Mouse (Mus musculus): ENCODE results near the gene Dmkn.

Dmkn gene

GRCm38 (mm10) chr7:30765173-30765572 is 1.6 kb downstream of the Dmkn start:
- DNase-seq, result no peak

GRCm38 (mm10) chr7:30766408-30766807 is 2.9 kb downstream of the Dmkn start:
- no peak for DNase-seq

GRCm38 (mm10) chr7:30769236-30769635 is 5.7 kb downstream of the Dmkn start:
- DNase-seq, result peak in 1 of 2 experiments; percentile 47

- DNase-seq, result peak; percentile 45 to 47
These were observed 12.5 kb downstream of the Dmkn start for GRCm38 (mm10) chr7:30776104-30776503.

GRCm38 (mm10) chr7:30777081-30777579 is 13.6 kb downstream of the Dmkn start:
- DNase-seq, result no peak

DNA sequence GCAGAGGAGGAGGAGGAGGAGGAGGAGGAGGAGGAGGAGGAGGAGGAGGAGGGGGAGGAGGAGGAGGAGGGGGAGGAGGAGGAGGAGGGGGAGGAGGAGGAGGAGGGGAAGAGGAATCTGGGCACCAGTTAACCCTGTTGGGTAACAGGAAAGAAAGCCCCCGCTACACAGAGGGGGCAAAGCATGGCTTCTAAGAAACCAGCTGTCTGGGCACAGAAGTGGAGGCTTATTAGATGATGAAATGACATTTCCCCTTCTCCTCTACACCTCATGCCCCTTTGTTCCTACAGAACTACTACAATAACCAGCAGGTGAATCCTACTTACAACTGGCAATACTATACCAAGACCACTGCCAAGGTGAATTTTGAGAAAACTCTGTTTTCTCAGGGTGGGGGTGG is 14.4 kb downstream of the Dmkn start:
- DNase-seq, result no peak

DNA sequence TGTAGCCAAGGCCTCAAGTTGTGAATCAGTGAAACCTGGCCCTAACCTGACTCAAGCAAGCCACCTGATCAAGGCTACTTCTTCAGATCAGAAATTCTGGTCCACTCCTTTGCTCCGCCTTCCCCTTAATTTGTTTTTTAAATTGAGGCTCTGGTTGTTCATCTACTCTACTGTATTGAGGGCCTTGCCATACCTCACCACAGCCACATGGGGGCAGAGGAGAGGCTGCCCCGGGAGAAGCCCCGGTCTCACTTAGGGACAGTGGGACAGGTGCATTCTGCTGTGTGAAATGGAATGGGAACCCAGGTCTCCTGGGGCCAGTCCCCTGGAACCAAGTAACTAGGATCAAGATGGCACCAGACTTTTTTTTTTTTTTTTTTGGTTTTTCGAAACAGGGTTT is 18.2 kb downstream of the Dmkn start:
- no peak for DNase-seq

- DNase-seq, result peak in 1 of 2 experiments; percentile 13
These were observed 19.1 kb downstream of the Dmkn start for GRCm38 (mm10) chr7:30782658-30783057.

GRCm38 (mm10) chr7:30785154-30785553 is 21.6 kb downstream of the Dmkn start:
- peak; percentile 32 to 61 for DNase-seq

DNA sequence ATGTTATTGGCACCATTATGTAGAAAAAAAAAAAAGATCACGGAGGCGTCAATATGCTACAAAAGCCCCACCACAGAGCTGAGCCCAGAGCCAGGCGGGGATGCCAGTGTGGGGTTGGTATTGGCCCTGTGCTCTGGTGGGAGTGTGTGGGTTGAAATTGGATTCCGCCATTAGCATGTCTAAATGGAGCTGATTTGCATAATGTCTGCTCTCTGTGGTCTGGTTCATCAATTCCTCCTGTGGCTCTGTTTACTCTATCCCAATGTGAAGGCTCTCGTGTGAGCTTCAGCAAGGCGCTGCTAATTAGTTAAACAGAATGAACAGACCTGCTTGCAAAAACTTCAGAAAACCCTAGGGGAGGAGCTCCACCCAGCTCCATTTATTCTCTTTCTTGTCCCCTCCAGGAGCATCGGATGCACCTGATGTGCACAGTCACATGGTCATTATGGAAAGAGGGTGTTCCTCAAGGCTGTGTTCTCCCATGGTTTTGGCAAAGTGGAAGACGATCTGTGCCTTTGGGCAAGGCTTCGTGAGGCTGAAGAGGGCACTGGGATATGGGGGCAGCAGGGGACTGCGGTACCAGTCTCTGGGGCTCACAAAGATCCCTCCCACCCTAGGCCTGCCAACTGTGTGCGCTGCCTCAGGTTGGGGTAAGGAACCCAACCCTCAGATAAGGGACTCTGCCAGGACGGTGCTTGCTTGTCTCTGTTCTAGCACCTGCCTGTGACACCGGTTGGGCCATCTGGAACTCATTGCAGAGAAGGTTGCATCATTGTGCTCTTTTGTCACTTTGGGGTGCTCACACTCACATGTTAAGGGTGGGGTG is 22.4 kb downstream of the Dmkn start:
- no peak for DNase-seq

DNA sequence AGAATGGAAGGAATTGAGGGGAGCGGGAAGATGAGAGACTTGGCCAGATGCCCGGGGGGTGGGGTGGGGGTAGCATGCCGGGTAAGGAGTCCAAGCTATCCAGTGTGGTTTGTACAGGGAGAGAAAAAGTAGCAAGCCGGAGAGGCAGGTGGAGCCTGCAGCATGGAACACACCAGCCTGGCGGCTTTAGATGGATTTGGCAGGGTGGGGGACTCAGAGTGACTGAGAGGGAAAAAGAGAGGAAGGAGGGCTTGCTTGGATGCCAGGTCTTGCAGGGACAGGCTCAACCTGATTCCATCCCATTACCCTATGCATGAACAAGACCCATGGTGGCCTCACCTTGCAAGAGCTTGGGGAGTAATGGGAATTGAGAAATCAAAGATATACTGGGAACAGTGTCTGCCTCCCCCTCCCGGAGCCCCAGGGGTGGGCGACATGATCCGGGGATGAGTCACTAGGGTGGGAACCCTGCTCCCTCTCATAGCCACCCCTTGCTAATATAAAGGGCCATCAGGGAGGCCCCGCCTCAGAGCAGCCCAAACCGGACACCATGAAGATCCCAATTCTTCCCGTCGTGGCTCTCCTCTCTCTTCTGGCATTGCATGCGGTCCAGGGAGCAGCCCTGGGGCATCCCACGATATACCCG is 23.9 kb downstream of the Dmkn start, which contains the start of gene Krtdap:
TSS of gene Krtdap (plus strand) at position 520 of the 646 bp plus-strand sequence.
- DNase-seq, result no peak

GRCm38 (mm10) chr7:30790141-30790540 is 26.6 kb downstream of the Dmkn start:
- no peak for DNase-seq

DNA sequence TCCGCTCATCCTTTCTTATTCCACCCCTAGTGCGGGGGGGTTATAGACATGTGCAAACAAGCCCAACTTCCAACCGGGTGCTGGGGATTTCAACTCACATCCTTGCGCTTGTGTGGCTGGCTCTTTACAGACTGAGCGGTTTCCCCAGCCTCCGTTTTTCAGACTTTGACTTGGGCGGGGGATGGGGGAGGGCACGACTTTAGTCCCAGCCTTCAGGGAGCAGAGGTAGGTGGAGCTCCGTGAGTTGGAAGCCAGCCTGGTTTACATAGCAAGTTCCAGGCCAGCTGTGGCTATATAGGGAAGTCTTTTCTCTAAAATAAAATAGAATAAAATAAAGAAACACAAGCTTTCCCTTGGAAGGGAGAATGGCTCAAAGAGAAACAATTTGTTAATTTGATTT is 28.4 kb downstream of the Dmkn start:
- no peak for DNase-seq

DNA sequence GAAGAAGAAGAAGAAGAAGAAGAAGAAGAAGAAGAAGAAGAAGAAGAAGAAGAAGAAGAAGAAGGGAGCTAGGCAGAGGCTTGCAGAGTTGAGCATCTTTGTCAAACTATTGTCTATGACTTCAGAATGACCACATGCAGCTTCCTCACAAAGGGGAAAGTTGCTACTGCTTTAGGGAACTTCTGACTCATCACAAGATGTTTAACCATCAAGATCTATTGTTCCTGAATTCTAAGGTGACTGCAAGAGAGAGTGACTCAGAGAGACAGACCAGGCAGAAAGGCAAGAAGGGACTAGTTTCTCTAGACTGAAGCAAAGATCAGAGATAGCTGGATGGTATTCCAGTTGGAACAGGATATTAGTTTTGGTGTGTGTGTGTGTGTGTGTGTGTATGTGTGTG is 31.4 kb downstream of the Dmkn start:
- no peak for DNase-seq

DNA sequence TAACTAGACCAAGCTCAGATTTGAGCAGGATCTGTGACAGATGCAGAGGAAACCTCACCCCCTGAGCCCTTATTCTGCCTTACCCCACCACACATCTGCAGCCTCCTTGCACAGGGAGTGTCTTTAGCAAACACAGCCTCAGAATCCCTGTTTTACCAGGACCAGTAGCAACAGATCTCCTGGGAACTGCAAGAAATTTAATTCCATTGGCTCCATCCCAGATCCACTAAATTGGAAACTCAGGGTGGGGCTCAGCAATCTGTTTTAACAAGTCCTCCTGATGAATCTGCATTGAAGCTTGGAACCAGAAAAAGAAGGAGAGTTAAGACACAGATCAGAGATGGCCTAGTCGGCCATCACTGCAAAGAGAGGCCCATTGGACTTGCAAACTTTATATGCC is 33.2 kb downstream of the Dmkn start:
- no peak for DNase-seq

GRCm38 (mm10) chr7:30800653-30801052 is 37.1 kb downstream of the Dmkn start:
- DNase-seq, result no peak

GRCm38 (mm10) chr7:30803256-30803655 is 39.7 kb downstream of the Dmkn start:
- DNase-seq, result no peak

DNA sequence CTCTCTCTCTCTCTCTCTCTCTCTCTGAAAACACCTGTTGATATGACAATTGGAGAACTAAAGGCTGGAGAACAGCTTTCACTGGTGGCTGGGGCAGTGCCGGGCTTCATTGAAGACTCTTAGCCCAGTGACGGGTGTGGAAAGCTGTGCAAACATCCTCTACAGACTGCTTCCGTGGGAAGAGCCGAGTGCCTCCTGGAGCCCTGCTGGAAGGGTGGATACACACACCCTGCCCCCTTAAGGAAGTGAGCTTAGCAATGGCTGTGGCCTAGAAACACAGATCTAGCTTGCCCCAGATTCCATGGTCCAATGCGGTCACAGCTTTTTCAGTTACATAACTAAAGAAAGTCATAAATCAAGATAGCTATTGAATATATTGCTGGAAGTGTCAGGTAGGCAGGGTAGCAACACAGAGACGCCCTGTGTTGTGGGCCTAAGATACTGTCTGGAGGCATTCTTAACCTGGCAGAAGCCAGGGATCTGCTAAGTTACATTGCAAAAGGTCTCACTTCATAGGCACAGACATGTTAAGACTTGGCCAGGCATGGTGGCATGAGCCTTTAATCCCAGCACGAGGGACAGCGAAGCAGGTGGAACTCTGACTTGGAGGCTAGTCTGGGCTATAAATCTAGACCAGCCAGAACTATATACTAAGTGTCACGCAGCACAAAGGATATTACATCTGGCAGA is 40.6 kb downstream of the Dmkn start:
- peak; percentile 50 to 69 for DNase-seq

DNA sequence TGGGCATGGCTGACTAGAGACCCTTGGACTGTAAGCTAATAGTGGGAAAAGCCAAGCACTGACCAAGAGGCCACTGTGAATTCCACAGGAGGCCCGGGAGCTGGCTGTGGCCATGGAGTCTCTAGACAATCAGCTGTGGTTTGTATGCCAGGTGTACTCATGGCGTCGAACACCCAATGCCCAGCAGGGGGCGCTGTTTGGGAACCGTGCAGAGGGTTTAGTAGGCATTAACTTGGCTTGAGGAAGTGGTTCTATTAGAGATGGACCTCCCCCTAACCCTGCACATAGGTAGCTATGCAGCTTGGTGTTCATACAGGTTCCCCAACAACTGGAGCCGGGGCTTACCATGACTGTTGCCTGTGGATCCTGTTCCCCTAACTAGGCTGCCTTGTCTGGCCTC is 42.4 kb downstream of the Dmkn start:
- DNase-seq, result peak; percentile 34 to 35

GRCm38 (mm10) chr7:30810319-30810718 is 46.8 kb downstream of the Dmkn start:
- DNase-seq, result no peak

GRCm38 (mm10) chr7:30811757-30812290 is 48.3 kb downstream of the Dmkn start:
- peak in 1 of 2 experiments; percentile 24 for DNase-seq

DNA sequence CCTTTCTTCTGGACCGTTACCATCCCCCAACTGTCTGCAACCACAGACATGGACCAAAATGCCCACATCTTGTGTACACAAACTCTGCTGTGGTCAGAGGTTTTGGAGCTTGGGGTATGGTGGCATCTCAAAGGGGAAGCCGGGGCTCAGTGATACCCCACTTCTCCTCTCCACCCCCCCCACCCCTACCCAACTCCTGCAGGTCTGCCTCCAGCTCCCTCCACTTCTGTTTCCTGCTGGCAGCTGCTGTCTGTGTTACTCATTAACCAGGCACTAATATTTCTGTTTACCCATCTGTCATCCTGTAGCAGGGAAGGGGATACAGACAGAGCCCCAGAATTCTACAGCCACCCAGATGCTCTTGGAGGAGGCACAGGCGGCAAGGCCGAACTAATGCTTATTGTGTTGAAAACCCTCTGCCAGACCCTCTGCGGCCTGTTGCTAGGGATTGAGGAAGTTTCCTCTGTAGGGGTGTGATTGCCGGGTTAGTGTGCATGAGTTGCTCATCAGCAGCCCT is 48.8 kb downstream of the Dmkn start:
- peak; percentile 7 to 21 for DNase-seq

DNA sequence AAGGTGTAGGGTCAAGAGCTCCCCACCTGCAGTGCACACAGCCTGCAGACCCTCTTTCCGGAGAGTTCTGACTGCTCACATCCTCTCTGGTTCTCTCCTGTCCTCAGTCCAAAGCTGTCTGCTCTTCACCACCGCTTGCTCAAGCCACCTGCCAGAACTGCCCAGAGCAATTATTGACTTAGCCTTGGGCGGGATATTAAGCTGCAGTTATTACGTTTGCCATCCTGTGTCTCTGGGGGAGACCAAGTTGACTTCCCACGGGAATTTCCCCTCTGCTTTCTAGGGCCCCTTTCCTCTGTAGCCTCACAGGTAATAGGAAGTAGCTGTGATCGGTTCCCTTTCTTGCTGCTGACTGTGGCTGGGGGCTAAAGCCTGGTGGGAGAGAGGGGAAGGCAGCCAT is 56.6 kb downstream of the Dmkn start:
- DNase-seq, result peak in 1 of 2 experiments; percentile 34
